Mouse (Mus musculus): ENCODE results near the gene Tfeb. TPM values are rescaled to one million over a fixed set of nuclear protein-coding genes. Genes with fewer than 3 reads are reported as not detected.
A peak's percentile ranks its signal among the peaks of the same experiment; 100 is the strongest.

Tfeb gene
- polyA plus RNA-seq, 1 experiment from 2014 or later = 2.9 TPM

DNA sequence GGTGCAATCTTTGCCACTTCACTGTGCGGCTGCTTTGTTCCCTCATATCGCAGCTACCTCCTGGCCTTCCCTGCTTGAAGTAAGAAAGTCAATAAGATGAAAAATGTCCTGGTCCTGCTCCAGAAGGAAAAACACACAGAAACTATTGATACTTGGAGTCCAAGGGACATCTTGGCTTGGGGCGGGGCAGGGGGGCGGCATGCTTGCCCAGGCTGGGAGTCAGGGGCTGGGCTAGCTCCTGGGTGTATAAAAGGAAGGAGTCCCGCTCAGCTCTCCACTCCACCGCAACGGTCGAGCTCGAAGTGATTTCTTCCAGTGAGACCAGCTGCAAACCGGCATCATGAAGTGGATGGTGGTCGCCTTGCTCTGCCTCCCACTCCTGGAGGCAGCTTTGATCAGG is 10.3 kb upstream of the Tfeb start, which contains the start of gene Pgc:
TSS of gene Pgc (plus strand) at position 277 of the 400 bp plus-strand sequence.
- Histone ChIP-seq H3K36me3 (replicated peaks) (no peaks in the 10 kb centered on the region), H3K9me3 (no peaks in the 10 kb centered on the region), H3K27me3 (replicated peaks; ENCODE audit: low read depth, poor library complexity, severe bottlenecking) (no peaks in the 10 kb centered on the region), H3K27ac (replicated peaks) (no peak within 1 kb of the TSS), H3K4me3 (no peak within 1 kb of the TSS), H3K4me1 (peaks cover 12% of the 10 kb centered on the region; the same call in 1 of the 2 replicates)
- DNase-seq (ENCODE audit: low spot score) = no peak
- 83% methylated on average over 11 of the region's 11 CpGs for whole genome bisulfite sequencing

DNA sequence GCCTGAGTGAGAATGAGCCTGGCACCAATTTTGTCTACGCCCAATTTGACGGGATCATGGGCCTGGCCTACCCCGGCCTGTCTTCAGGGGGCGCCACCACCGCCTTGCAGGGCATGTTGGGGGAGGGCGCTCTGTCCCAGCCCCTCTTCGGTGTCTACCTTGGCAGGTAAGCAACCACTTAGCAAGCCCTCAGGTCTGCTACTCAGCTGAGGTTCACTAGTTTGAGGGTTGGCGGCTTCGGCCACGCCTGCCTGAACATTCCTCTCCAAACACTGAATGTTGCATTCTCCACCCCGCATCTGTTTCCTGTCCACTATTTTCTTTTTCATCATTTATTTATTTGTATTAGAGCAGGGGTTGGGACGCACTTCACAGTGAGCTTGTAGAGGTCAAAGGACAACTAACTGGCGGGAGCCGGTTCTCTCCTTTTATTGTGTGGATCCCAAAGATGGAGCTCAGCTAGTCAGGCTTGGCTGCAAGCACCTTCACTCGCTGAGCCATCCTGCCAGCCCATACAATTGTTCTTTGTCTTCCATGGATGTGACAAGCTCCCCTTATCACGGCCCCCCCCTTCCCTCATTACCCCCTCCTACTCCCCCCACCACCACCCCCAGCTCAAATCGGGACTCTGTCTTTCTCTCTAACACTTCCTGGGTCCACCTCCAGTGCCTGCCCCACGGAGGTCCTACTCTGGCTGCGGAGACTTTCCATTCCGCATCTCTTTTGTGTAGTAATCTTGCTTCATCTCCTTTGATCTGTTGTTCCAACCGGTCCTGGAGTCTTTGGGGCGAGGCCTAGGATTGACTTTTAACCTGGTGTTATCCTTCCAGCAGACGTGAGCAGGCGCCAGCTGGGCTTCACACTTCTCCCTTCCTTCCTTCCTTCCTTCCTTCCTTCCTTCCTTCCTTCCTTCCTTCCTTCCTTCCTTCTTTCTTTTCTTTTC is 5.9 kb upstream of the Tfeb start:
- WGBS = 53% methylated on average over 24 of the region's 24 CpGs
- H3K9me3 ChIP-seq = no peaks in the 10 kb centered on the region
- no peak for DNase-seq (ENCODE audit: low spot score)
- no peak overlapping the region for H3K4me3 ChIP-seq
- peaks cover 16% of the 10 kb centered on the region; the same call in 1 of the 2 replicates for H3K4me1 ChIP-seq
- no peak overlapping the region; the same call in 1 of the 2 replicates for H3K27ac ChIP-seq (replicated peaks)
- no peaks in the 10 kb centered on the region for H3K36me3 ChIP-seq (replicated peaks)
- peaks cover 2% of the 10 kb centered on the region; the same call in 1 of the 2 replicates for H3K27me3 ChIP-seq (replicated peaks; ENCODE audit: low read depth, poor library complexity, severe bottlenecking)

DNA sequence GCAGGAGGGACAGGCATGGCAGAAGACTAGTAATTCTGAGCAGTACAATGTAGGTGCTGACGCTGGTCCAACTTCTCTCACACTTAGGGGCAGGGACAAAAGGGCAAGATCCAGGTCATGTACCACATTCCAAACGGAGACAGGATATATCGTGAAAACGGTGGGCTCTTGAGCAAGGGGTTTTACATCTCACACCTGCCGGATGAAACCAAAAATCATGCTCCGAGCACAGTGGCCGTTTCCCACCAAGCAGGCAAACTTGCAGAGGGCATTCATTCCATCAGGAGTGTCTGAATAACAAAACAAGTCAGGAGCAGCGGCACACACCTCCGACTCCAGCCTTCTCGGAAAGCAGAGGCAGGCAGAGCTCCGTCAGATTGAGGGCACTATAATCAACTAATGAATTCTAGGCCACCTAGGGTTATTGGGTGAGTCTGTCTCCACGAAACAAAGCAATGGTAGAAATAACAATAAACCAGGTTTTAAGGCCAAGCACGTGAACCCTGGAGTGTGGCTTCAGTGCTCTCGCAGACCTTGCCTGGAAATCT is 1.2 kb upstream of the Tfeb start:
- no peak for DNase-seq (ENCODE audit: low spot score)
- H3K4me1 ChIP-seq = peaks cover 44% of the 10 kb centered on the region
- H3K27ac ChIP-seq (replicated peaks) = no peak overlapping the region
- WGBS = 72% methylated on average over 14 of the region's 14 CpGs
- H3K4me3 ChIP-seq = no peak overlapping the region
- H3K36me3 ChIP-seq (replicated peaks) = no peaks in the 10 kb centered on the region
- peaks cover 40% of the 10 kb centered on the region for H3K27me3 ChIP-seq (replicated peaks; ENCODE audit: low read depth, poor library complexity, severe bottlenecking)
- H3K9me3 ChIP-seq = no peaks in the 10 kb centered on the region

DNA sequence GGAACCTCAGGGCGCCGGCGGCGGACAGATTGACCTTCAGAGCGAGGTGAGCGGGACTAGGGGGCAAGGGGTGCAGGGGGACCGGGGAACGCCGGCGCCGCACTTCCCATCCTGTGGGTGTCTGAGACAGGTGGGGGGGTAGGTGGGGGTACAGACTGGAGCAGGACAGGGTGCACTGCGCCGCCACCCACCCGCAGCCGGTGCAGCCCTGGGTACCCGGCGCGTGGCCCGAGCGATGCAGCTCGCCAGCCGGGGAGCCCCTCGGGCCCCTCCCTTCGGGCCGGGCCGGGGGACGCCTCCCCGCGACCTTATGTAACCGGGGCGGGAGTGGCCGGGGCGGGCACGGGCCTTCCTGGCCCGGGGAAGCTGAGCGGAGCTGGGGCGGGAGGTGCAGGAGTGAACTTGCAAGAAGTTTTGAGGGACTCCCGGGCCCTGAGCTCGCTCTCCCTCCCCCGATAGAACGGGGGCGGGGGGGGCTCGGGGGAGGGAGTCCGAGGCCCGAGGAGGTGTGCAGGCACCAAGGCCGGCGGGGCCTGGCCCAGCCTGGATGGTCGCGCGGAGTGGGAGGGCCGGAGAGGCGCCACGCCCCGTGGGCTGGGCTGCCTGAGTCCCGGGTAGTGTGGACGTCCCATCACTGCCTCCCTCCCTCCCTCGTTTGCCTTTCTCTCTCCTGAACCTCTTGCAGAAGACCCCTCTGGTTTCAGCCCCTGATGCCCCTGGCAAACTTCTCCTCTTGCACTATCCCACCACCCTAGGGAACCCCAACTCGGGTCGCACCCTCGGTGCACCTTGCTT is 638 bp downstream of the Tfeb start:
- under 1% methylated on average over 59 of the region's 60 CpGs for WGBS
- peak overlapping the region; percentile 76 for H3K27ac ChIP-seq (replicated peaks)

DNA sequence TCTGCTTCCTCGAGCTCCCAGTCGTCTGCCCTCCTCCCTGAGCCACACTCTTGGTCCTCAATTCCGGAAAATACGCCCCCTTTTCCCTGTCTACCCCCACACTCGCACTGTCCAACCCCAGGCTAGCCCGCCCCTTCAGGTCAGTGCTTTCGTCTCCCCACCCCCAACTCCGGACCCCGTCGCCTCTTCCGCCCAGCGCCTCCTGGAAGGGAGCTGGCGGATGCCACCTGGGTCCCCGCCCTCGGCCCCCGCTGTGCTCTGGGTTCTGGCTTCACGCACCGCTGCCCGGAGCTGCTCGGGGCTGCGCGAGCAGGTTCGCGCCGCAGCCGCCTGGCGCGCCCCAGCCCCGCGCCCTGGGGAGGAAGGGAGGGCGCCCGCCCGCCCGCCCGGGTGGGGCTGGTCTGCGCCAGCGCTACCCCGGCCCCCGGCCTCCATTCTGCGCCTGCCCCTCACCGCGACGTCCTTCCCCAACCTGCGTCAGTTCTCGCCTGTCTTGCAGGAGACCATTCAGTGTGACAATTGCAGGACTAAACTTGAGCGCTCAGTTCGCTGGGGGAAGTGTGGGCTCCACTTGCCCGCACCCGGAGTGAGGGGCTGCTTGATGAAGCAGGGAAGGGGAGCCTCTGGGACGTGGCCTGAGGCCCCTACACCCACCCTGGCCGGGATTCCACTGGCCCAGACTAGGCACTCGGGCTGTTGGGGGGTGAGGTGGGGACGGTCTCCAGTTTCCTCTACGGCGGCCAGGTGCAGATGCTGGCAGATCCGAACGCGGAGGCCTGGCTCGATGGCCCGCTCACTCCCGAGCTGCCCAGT is 1.4 kb downstream of the Tfeb start:
- Histone ChIP-seq H3K36me3 (replicated peaks) (no peaks in the 10 kb centered on the region), H3K4me1 (peaks cover 39% of the 10 kb centered on the region), H3K27me3 (replicated peaks; ENCODE audit: low read depth, poor library complexity, severe bottlenecking) (peaks cover 53% of the 10 kb centered on the region), H3K4me3 (peak overlapping the region; percentile 77), H3K9me3 (no peaks in the 10 kb centered on the region), H3K27ac (replicated peaks) (peak overlapping the region; percentile 76)
- WGBS = under 1% methylated on average over 61 of the region's 61 CpGs
- peak; percentile 57 for DNase-seq (ENCODE audit: low spot score)

More for the DNA sequence above, 638 bp downstream of the Tfeb start:
- Histone ChIP-seq H3K4me1 (peaks cover 39% of the 10 kb centered on the region), H3K9me3 (no peaks in the 10 kb centered on the region), H3K36me3 (replicated peaks) (no peaks in the 10 kb centered on the region), H3K27me3 (replicated peaks; ENCODE audit: low read depth, poor library complexity, severe bottlenecking) (peaks cover 53% of the 10 kb centered on the region), H3K4me3 (peak overlapping the region; percentile 77)
- peak; percentile 78 for DNase-seq (ENCODE audit: low spot score)

DNA sequence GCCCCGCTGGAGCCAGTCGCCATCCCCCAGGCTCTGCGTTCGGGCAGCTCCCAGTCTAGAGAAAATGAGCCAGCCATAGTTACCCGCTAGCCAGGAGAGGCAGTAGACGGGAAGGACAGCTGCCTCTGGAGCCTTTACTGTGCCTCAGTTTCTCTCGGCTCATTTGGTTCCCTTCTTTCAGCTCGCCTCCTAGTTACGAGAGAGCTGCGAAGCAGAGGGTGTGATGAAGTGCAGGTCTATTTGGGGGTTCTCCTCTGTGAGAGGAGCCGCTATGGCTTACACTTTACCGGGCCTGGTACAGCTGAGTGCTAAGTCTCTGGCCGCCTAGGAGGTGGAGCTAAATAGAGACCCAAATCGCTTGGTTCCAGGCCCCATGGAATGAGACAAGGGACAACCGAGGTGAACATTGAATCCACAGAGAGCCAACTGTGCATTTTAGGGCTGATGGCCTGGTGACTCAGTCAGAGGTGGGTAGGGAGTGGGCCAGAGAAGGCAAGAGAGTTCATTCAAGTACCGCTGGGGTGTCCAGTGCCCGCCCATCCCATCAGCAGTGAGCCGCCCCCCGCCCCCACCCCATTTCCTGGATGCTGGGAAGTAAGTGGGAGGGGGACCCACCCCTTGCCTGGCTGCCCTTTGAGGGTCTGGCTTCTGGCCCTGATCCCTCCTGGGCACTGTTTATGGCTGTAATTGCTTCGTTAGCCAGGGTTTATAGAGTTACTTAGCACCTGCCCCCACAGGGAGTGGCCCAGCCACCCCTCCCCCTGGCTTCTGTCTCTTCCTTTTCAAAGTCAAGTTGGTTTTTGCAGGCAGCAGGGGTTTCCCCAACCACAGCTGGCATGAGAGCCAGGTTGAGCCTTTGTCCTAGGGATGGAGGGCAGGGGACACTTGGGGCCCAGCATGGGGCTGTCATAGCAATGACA is 2.3 kb downstream of the Tfeb start:
- H3K36me3 ChIP-seq (replicated peaks) = no peaks in the 10 kb centered on the region
- no peak for DNase-seq (ENCODE audit: low spot score)
- WGBS = 4% methylated on average over 20 of the region's 20 CpGs
- peaks cover 53% of the 10 kb centered on the region for H3K27me3 ChIP-seq (replicated peaks; ENCODE audit: low read depth, poor library complexity, severe bottlenecking)
- peak overlapping the region; percentile 76; the same call in 1 of the 2 replicates for H3K27ac ChIP-seq (replicated peaks)
- peak overlapping the region; percentile 77 for H3K4me3 ChIP-seq
- H3K4me1 ChIP-seq = peaks cover 35% of the 10 kb centered on the region
- no peaks in the 10 kb centered on the region for H3K9me3 ChIP-seq

DNA sequence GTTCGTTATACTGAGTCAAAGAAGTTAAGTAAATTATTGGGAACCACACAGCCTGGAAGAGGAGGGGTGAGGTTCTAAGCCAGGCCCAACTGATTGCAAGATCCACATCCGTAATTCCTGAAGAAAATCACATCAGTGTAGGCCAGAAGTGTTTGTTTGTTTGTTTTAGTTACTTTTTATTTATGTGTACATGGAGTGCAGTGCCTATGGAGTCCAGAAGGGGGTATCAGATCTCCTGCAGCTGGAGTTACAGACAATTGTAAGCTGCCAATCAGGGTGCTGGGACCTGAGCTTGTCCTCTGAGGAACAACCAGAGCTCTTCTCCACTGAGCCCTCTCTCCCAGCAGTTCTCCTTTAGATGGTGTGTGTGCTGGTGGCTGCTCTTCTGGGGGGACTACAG is 3.4 kb downstream of the Tfeb start:
- peaks cover 4% of the 10 kb centered on the region for H3K9me3 ChIP-seq
- H3K4me1 ChIP-seq = peaks cover 35% of the 10 kb centered on the region
- no peak overlapping the region for H3K27ac ChIP-seq (replicated peaks)
- H3K27me3 ChIP-seq (replicated peaks; ENCODE audit: low read depth, poor library complexity, severe bottlenecking) = peaks cover 51% of the 10 kb centered on the region
- 65% methylated on average over 2 of the region's 2 CpGs for WGBS
- H3K4me3 ChIP-seq = no peak overlapping the region
- H3K36me3 ChIP-seq (replicated peaks) = no peaks in the 10 kb centered on the region
- DNase-seq (ENCODE audit: low spot score) = no peak

DNA sequence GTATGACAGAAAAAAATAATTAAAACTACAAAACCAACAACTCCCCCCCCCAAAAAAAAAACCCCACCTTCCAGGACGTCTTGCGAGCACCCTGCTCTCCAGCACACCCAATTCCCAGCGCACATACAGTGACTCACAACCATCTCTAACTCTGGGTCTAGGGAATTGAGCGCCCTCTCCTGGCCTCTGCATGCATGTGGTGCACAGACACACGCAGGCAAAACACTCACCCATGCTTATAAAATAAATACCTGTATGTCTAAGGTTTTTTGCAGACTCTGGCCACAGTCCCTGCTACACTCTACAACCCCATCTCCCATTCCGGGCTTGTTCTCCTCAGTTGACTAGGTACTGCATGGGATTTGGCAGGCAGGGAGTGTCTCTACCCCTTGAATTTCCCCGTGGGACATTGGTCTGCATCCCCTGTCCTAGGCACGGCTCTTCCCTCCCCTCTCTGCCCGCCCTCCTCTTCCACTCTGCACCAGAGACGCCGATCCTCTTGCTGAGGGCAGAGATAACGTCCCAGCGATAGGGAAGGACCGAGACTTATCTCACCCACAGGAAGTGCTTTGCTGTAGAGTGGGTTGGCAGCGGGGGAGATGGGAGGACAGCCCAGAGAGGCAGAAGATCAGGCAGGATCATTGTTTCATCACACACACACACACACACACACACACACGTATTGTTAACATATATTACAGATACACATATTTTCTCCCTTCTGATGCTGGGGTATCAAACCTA is 6.3 kb downstream of the Tfeb start:
- Histone ChIP-seq H3K27ac (replicated peaks) (no peak overlapping the region), H3K36me3 (replicated peaks) (no peaks in the 10 kb centered on the region), H3K4me1 (peaks cover 18% of the 10 kb centered on the region), H3K27me3 (replicated peaks; ENCODE audit: low read depth, poor library complexity, severe bottlenecking) (peaks cover 38% of the 10 kb centered on the region), H3K9me3 (peaks cover 4% of the 10 kb centered on the region), H3K4me3 (no peak overlapping the region)
- DNase-seq (ENCODE audit: low spot score) = no peak
- WGBS = 40% methylated on average over 16 of the region's 16 CpGs

DNA sequence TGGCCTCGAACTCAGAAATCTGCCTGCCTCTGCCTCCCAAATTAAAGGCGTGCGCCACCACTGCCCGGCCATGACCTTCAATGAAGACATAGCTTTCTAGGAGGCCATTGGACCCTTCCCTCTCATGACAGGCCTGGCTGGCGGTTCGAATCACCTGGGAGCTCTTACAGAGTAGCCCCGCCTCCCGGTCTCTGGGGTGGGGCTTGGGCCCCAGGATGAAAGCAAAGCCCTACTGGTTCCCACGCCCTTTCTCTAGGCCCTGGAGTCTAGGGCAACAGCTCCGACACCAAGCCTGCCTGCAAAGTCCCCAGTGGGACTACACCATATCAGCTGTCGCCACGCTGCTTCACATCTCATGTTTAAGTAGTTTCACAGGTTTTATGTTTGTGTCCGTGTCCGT is 7.3 kb downstream of the Tfeb start:
- H3K27ac ChIP-seq (replicated peaks) = no peak overlapping the region
- no peak for DNase-seq (ENCODE audit: low spot score)
- H3K36me3 ChIP-seq (replicated peaks) = no peaks in the 10 kb centered on the region
- WGBS = 90% methylated on average over 14 of the region's 14 CpGs
- peaks cover 4% of the 10 kb centered on the region for H3K9me3 ChIP-seq
- no peak overlapping the region for H3K4me3 ChIP-seq
- peaks cover 18% of the 10 kb centered on the region for H3K4me1 ChIP-seq
- peaks cover 28% of the 10 kb centered on the region for H3K27me3 ChIP-seq (replicated peaks; ENCODE audit: low read depth, poor library complexity, severe bottlenecking)

DNA sequence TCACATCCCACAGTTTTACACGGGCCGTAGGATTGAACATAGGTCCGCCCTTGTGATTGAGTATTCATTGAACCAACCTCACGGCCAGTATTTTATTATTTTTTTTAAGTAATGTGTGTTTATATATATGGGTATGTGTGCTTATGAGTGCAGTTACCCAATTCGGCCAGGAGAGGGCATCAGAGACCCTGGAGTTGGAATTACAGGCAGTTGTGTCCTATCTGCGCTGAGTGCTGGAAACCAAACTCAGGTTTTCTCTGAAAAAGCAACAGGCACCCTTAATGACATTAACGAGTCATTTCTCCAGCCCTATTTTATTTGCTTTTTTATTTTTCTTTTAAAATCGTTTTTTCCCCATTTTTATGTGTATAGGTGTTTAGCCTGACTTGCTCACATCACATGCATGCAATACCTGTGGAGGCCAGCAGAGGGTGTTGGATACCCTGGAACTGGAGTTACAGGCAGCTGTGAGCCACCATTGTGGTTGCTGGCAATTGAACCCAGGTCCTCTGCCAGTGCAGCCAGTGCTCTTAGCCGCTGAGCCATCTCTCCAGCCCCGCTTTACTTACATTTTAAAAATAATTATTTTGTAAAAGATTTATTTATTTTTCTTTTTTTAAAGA is 8.0 kb downstream of the Tfeb start:
- WGBS = 86% methylated on average over 10 of the region's 10 CpGs
- Histone ChIP-seq H3K4me3 (no peak overlapping the region), H3K9me3 (peaks cover 4% of the 10 kb centered on the region), H3K4me1 (peaks cover 17% of the 10 kb centered on the region), H3K27me3 (replicated peaks; ENCODE audit: low read depth, poor library complexity, severe bottlenecking) (peaks cover 21% of the 10 kb centered on the region), H3K27ac (replicated peaks) (no peak overlapping the region), H3K36me3 (replicated peaks) (no peaks in the 10 kb centered on the region)
- DNase-seq (ENCODE audit: low spot score) = no peak

All from embryonic facial prominence, embryonic 10.5 days (tissue).